Mouse (Mus musculus): ENCODE measurements around the gene Nfyb. TPM values are rescaled to one million over a fixed set of nuclear protein-coding genes. Genes with fewer than 3 reads are reported as not detected.
A peak's percentile ranks its signal among the peaks of the same experiment; 100 is the strongest.

Nfyb gene
- polyA plus RNA-seq, 1 experiment = 54.6 TPM

GRCm38 (mm10) chr10:82752921-82753320 lies 11.0 kb downstream of the Nfyb start:
- Histone ChIP-seq H3K4me1 (ENCODE audit: control insufficient read depth, insufficient read depth, low read length) (no peaks in the 10 kb centered on the region), H3K27ac (ENCODE audit: insufficient read depth, low read length) (no peak overlapping the region), H3K4me3 (ENCODE audit: insufficient read depth, low read length) (no peak overlapping the region)
- TF ChIP-seq POLR2A (IDR thresholded peaks at IDR 0.05; ENCODE audit: extremely low read depth, insufficient read depth, low read length) (no peak), CTCF (IDR thresholded peaks at IDR 0.05; ENCODE audit: extremely low read depth, insufficient read depth, low read length) (no peak)

- H3K4me1 ChIP-seq (ENCODE audit: control insufficient read depth, insufficient read depth, low read length) = no peaks in the 10 kb centered on the region
- H3K4me3 ChIP-seq (ENCODE audit: insufficient read depth, low read length) = no peak overlapping the region
- no peak for TF ChIP-seq CTCF (IDR thresholded peaks at IDR 0.05; ENCODE audit: extremely low read depth, insufficient read depth, low read length)
- no peak for TF ChIP-seq POLR2A (IDR thresholded peaks at IDR 0.05; ENCODE audit: extremely low read depth, insufficient read depth, low read length)
- H3K27ac ChIP-seq (ENCODE audit: insufficient read depth, low read length) = no peak overlapping the region
Observed at GRCm38 (mm10) chr10:82750778-82751177, 13.2 kb downstream of the Nfyb start.

- Histone ChIP-seq H3K27ac (ENCODE audit: insufficient read depth, low read length) (no peak overlapping the region), H3K4me3 (ENCODE audit: insufficient read depth, low read length) (no peak overlapping the region), H3K4me1 (ENCODE audit: control insufficient read depth, insufficient read depth, low read length) (no peaks in the 10 kb centered on the region; the same call in 1 of the 2 replicates)
- TF ChIP-seq POLR2A (IDR thresholded peaks at IDR 0.05; ENCODE audit: extremely low read depth, insufficient read depth, low read length) (no peak), CTCF (IDR thresholded peaks at IDR 0.05; ENCODE audit: extremely low read depth, insufficient read depth, low read length) (no peak)
Observed at GRCm38 (mm10) chr10:82746988-82747850, 16.7 kb downstream of the Nfyb start.

- Histone ChIP-seq H3K27ac (ENCODE audit: insufficient read depth, low read length) (no peak overlapping the region), H3K4me3 (ENCODE audit: insufficient read depth, low read length) (no peak overlapping the region), H3K4me1 (ENCODE audit: control insufficient read depth, insufficient read depth, low read length) (no peaks in the 10 kb centered on the region; the same call in 1 of the 2 replicates)
- no peak for TF ChIP-seq POLR2A (IDR thresholded peaks at IDR 0.05; ENCODE audit: extremely low read depth, insufficient read depth, low read length)
- TF ChIP-seq CTCF (IDR thresholded peaks at IDR 0.05; ENCODE audit: extremely low read depth, insufficient read depth, low read length) = no peak
Observed at GRCm38 (mm10) chr10:82745301-82745700, 18.6 kb downstream of the Nfyb start.

GRCm38 (mm10) chr10:82744296-82744695 lies 19.6 kb downstream of the Nfyb start:
- Histone ChIP-seq H3K4me3 (ENCODE audit: insufficient read depth, low read length) (no peak overlapping the region), H3K4me1 (ENCODE audit: control insufficient read depth, insufficient read depth, low read length) (no peaks in the 10 kb centered on the region; the same call in 1 of the 2 replicates), H3K27ac (ENCODE audit: insufficient read depth, low read length) (no peak overlapping the region)
- TF ChIP-seq CTCF (IDR thresholded peaks at IDR 0.05; ENCODE audit: extremely low read depth, insufficient read depth, low read length) (no peak), POLR2A (IDR thresholded peaks at IDR 0.05; ENCODE audit: extremely low read depth, insufficient read depth, low read length) (no peak)

- Histone ChIP-seq H3K4me1 (ENCODE audit: control insufficient read depth, insufficient read depth, low read length) (no peaks in the 10 kb centered on the region; the same call in 1 of the 2 replicates), H3K4me3 (ENCODE audit: insufficient read depth, low read length) (no peak overlapping the region), H3K27ac (ENCODE audit: insufficient read depth, low read length) (no peak overlapping the region)
- TF ChIP-seq POLR2A (IDR thresholded peaks at IDR 0.05; ENCODE audit: extremely low read depth, insufficient read depth, low read length) = no peak
- no peak for TF ChIP-seq CTCF (IDR thresholded peaks at IDR 0.05; ENCODE audit: extremely low read depth, insufficient read depth, low read length)
Observed at GRCm38 (mm10) chr10:82742578-82742977, 21.4 kb downstream of the Nfyb start.

- no peak overlapping the region for H3K27ac ChIP-seq (ENCODE audit: insufficient read depth, low read length)
- H3K4me1 ChIP-seq (ENCODE audit: control insufficient read depth, insufficient read depth, low read length) = no peaks in the 10 kb centered on the region; the same call in 1 of the 2 replicates
- H3K4me3 ChIP-seq (ENCODE audit: insufficient read depth, low read length) = no peak overlapping the region
- no peak for TF ChIP-seq POLR2A (IDR thresholded peaks at IDR 0.05; ENCODE audit: extremely low read depth, insufficient read depth, low read length)
- TF ChIP-seq CTCF (IDR thresholded peaks at IDR 0.05; ENCODE audit: extremely low read depth, insufficient read depth, low read length) = no peak
Observed at GRCm38 (mm10) chr10:82741876-82742275, 22.1 kb downstream of the Nfyb start.

GRCm38 (mm10) chr10:82741354-82741753 lies 22.6 kb downstream of the Nfyb start:
- Histone ChIP-seq H3K4me3 (ENCODE audit: insufficient read depth, low read length) (no peak overlapping the region), H3K4me1 (ENCODE audit: control insufficient read depth, insufficient read depth, low read length) (no peaks in the 10 kb centered on the region; the same call in 1 of the 2 replicates), H3K27ac (ENCODE audit: insufficient read depth, low read length) (no peak overlapping the region)
- TF ChIP-seq POLR2A (IDR thresholded peaks at IDR 0.05; ENCODE audit: extremely low read depth, insufficient read depth, low read length) = no peak
- no peak for TF ChIP-seq CTCF (IDR thresholded peaks at IDR 0.05; ENCODE audit: extremely low read depth, insufficient read depth, low read length)

- Histone ChIP-seq H3K4me3 (ENCODE audit: insufficient read depth, low read length) (peak overlapping the region; percentile 85), H3K27ac (ENCODE audit: insufficient read depth, low read length) (peak overlapping the region; percentile 78), H3K4me1 (ENCODE audit: control insufficient read depth, insufficient read depth, low read length) (peaks cover 2% of the 10 kb centered on the region; the same call in 1 of the 2 replicates)
- TF ChIP-seq POLR2A (IDR thresholded peaks at IDR 0.05; ENCODE audit: extremely low read depth, insufficient read depth, low read length) = no peak
- TF ChIP-seq CTCF (IDR thresholded peaks at IDR 0.05; ENCODE audit: extremely low read depth, insufficient read depth, low read length) = no peak
Observed at GRCm38 (mm10) chr10:82699296-82699941, 64.5 kb downstream of the Nfyb start.
